Mouse (Mus musculus) neural tube, embryonic 13.5 days (tissue): ENCODE results near the gene Arfgap3. TPM values are rescaled to one million over a fixed set of nuclear protein-coding genes. Genes with fewer than 3 reads are reported as not detected.
"Not testable (repeated sequence)": the region's sequence is repeated elsewhere in the genome, so short reads cannot be mapped to it uniquely, and the experiment has no call there.

Experiments used
- ATAC-seq: fragments of 200-750 bp; cut with Nextera tagmentation; 2 replicates; pipeline ENCODE4 v1.8.0; 2017; ENCODE audit warnings: low read depth, mild to moderate bottlenecking, moderate TSS enrichment, moderate library complexity
- H3K27ac ChIP-seq: fragments of 300-500 bp; sonication (generic); replicated peaks from 2 replicates; pipeline ENCODE4 v1.5.1; 2015; ENCODE audit warnings: moderate library complexity, mild to moderate bottlenecking, inconsistent platforms
- H3K27me3 ChIP-seq: fragments of 300-500 bp; sonication (generic); 2 replicates; pipeline ENCODE4 v1.6.1; 2015; ENCODE audit warnings: mild to moderate bottlenecking, inconsistent platforms
- H3K36me3 ChIP-seq: fragments of 300-500 bp; sonication (generic); 2 replicates; pipeline ENCODE4 v1.6.1; 2015; ENCODE audit warnings: mild to moderate bottlenecking, inconsistent platforms
- H3K4me1 ChIP-seq: fragments of 300-500 bp; sonication (generic); replicated peaks from 2 replicates; pipeline ENCODE4 v1.6.1; 2015; ENCODE audit warnings: inconsistent platforms
- H3K4me2 ChIP-seq: fragments of 300-500 bp; sonication (generic); 2 replicates; pipeline ENCODE4 v1.6.1; 2015; ENCODE audit warnings: inconsistent platforms, mild to moderate bottlenecking, moderate library complexity
- H3K4me3 ChIP-seq: fragments of 300-500 bp; sonication (generic); 2 replicates; pipeline ENCODE4 v1.5.1; 2015; ENCODE audit warnings: mild to moderate bottlenecking, inconsistent platforms
- H3K9ac ChIP-seq: fragments of 300-500 bp; sonication (generic); 2 replicates; pipeline ENCODE4 v1.6.1; 2015; ENCODE audit warnings: moderate library complexity, mild to moderate bottlenecking, inconsistent platforms
- H3K9me3 ChIP-seq: fragments of 300-500 bp; sonication (generic); 2 replicates; pipeline ENCODE4 v1.6.1; 2016; ENCODE audit warnings: inconsistent platforms
- WGBS: fragments of 180-500 bp; shearing (Covaris S2); methylation state at CpG from one replicate; pipeline ENCODE4 v1.1.7; 2015; 5-methylcytosine and 5-hydroxymethylcytosine counted together
- polyA plus RNA-seq: library from polyadenylated mRNA; unstranded; fragments of >200 nt; fragmentation: Nextera tagmentation; extraction: Ambion mirVana; gene quantifications from 2 replicates; pipeline ENCODE4 v1.2.1, GENCODE M21; 2015

Arfgap3 gene
- polyA plus RNA-seq, 1 experiment from 2014 or later = 39.6 TPM

GRCm38 (mm10) chr15:83292261-83293056, 57.6 kb downstream of the Arfgap3 start:
- WGBS = 80% methylated on average over 13 of the region's 13 CpGs
- Histone ChIP-seq H3K27me3 (no peaks in the 10 kb centered on the region), H3K9me3 (no peaks in the 10 kb centered on the region), H3K4me1 (0 out of 2 replicates have a peak, but pooled peaks cover 3% of the 10 kb centered on the region), H3K4me3 (no peak overlapping the region), H3K4me2 (no peak overlapping the region), H3K9ac (no peak overlapping the region), H3K36me3 (no peaks in the 10 kb centered on the region), H3K27ac (no peak overlapping the region)
- no peak for ATAC-seq

- 0 out of 2 replicates have a peak, but pooled peaks cover 4% of the 10 kb centered on the region for H3K9me3 ChIP-seq
- no peak overlapping the region for H3K27ac ChIP-seq
- no peaks in the 10 kb centered on the region for H3K4me1 ChIP-seq
These were observed 59.1 kb downstream of the Arfgap3 start for GRCm38 (mm10) chr15:83290899-83291298.

GRCm38 (mm10) chr15:83284828-83285227, 65.2 kb downstream of the Arfgap3 start:
- no peak overlapping the region for H3K9ac ChIP-seq
- no peak overlapping the region for H3K27ac ChIP-seq
- no peaks in the 10 kb centered on the region for H3K27me3 ChIP-seq
- no peak for ATAC-seq
- no peak overlapping the region for H3K4me3 ChIP-seq
- no peaks in the 10 kb centered on the region for H3K36me3 ChIP-seq
- WGBS = 83% methylated on average over 8 of the region's 8 CpGs
- no peak overlapping the region for H3K4me2 ChIP-seq
- 0 out of 2 replicates have a peak, but pooled peaks cover 4% of the 10 kb centered on the region for H3K9me3 ChIP-seq
- H3K4me1 ChIP-seq = no peaks in the 10 kb centered on the region

More at GRCm38 (mm10) chr15:83290899-83291298, 59.1 kb downstream of the Arfgap3 start:
- ATAC-seq = no peak
- H3K4me3 ChIP-seq = no peak overlapping the region
- no peak overlapping the region for H3K9ac ChIP-seq
- H3K27me3 ChIP-seq = no peaks in the 10 kb centered on the region
- H3K36me3 ChIP-seq = no peaks in the 10 kb centered on the region
- H3K4me2 ChIP-seq = no peak overlapping the region
- WGBS = 87% methylated on average over 2 of the region's 2 CpGs

- no peak overlapping the region for H3K9ac ChIP-seq
- no peaks in the 10 kb centered on the region for H3K36me3 ChIP-seq
- 71% methylated on average over 5 of the region's 5 CpGs for WGBS
- ATAC-seq = no peak
- no peaks in the 10 kb centered on the region for H3K27me3 ChIP-seq
- no peak overlapping the region for H3K27ac ChIP-seq
- no peaks in the 10 kb centered on the region for H3K4me1 ChIP-seq
- H3K4me2 ChIP-seq = no peak overlapping the region
- H3K9me3 ChIP-seq = 0 out of 2 replicates have a peak, but pooled peaks cover 4% of the 10 kb centered on the region
- H3K4me3 ChIP-seq = no peak overlapping the region
These were observed 67.7 kb downstream of the Arfgap3 start for GRCm38 (mm10) chr15:83282397-83282796.

- H3K9ac ChIP-seq = no peak overlapping the region
- no peak overlapping the region for H3K27ac ChIP-seq
- H3K9me3 ChIP-seq = 0 out of 2 replicates have a peak, but pooled peaks cover 1% of the 10 kb centered on the region
- H3K4me2 ChIP-seq = no peak overlapping the region
- ATAC-seq = no peak
- 76% methylated on average over 11 of the region's 11 CpGs for WGBS
- H3K4me3 ChIP-seq = no peak overlapping the region
- no peaks in the 10 kb centered on the region for H3K27me3 ChIP-seq
- no peaks in the 10 kb centered on the region for H3K4me1 ChIP-seq
- H3K36me3 ChIP-seq = no peaks in the 10 kb centered on the region
These were observed 68.7 kb downstream of the Arfgap3 start for GRCm38 (mm10) chr15:83281303-83281702.

- 88% methylated on average over 5 of the region's 5 CpGs for WGBS
- H3K36me3 ChIP-seq = no peaks in the 10 kb centered on the region
These were observed 71.5 kb downstream of the Arfgap3 start for GRCm38 (mm10) chr15:83278579-83278978.

GRCm38 (mm10) chr15:83277451-83277850, 72.6 kb downstream of the Arfgap3 start:
- 89% methylated on average over 4 of the region's 4 CpGs for WGBS
- ATAC-seq = no peak
- no peak overlapping the region for H3K27ac ChIP-seq

More at GRCm38 (mm10) chr15:83278579-83278978, 71.5 kb downstream of the Arfgap3 start:
- no peak overlapping the region for H3K4me3 ChIP-seq
- ATAC-seq = no peak
- no peak overlapping the region for H3K27ac ChIP-seq
- no peak overlapping the region for H3K4me2 ChIP-seq
- no peak overlapping the region for H3K9ac ChIP-seq
- H3K27me3 ChIP-seq = no peaks in the 10 kb centered on the region
- H3K9me3 ChIP-seq = no peaks in the 10 kb centered on the region
- H3K4me1 ChIP-seq = no peaks in the 10 kb centered on the region

GRCm38 (mm10) chr15:83274237-83274636, 75.8 kb downstream of the Arfgap3 start:
- H3K4me3 ChIP-seq, ATAC-seq: not testable (repeated sequence)

More at GRCm38 (mm10) chr15:83277451-83277850, 72.6 kb downstream of the Arfgap3 start:
- Histone ChIP-seq H3K9me3 (no peaks in the 10 kb centered on the region), H3K27me3 (no peaks in the 10 kb centered on the region), H3K9ac (no peak overlapping the region), H3K4me2 (no peak overlapping the region), H3K4me1 (no peaks in the 10 kb centered on the region), H3K36me3 (no peaks in the 10 kb centered on the region), H3K4me3 (no peak overlapping the region)

GRCm38 (mm10) chr15:83273017-83273416, 77.0 kb downstream of the Arfgap3 start:
- H3K4me2 ChIP-seq = no peak overlapping the region
- no peaks in the 10 kb centered on the region for H3K36me3 ChIP-seq
- H3K9ac ChIP-seq = no peak overlapping the region
- no peak overlapping the region for H3K4me3 ChIP-seq
- WGBS = 91% methylated on average over 2 of the region's 2 CpGs
- H3K27ac ChIP-seq = no peak overlapping the region
- H3K9me3 ChIP-seq = no peaks in the 10 kb centered on the region
- no peak for ATAC-seq
- no peaks in the 10 kb centered on the region for H3K27me3 ChIP-seq
- no peaks in the 10 kb centered on the region for H3K4me1 ChIP-seq

More at GRCm38 (mm10) chr15:83274237-83274636, 75.8 kb downstream of the Arfgap3 start:
- not testable (repeated sequence) for H3K27ac ChIP-seq, H3K27me3 ChIP-seq, H3K4me2 ChIP-seq, H3K4me1 ChIP-seq, H3K9ac ChIP-seq, H3K36me3 ChIP-seq, H3K9me3 ChIP-seq

- not testable (repeated sequence) for H3K9ac ChIP-seq, H3K27ac ChIP-seq, ATAC-seq, H3K27me3 ChIP-seq, H3K4me3 ChIP-seq, H3K36me3 ChIP-seq, H3K4me2 ChIP-seq, H3K9me3 ChIP-seq, H3K4me1 ChIP-seq
- WGBS = 39% methylated on average over 9 of the region's 9 CpGs
These were observed 78.8 kb downstream of the Arfgap3 start for GRCm38 (mm10) chr15:83271221-83271620.

GRCm38 (mm10) chr15:83269985-83270384, 80.1 kb downstream of the Arfgap3 start:
- 86% methylated on average over 6 of the region's 6 CpGs for WGBS
- not testable (repeated sequence) for H3K27ac ChIP-seq, H3K4me2 ChIP-seq, ATAC-seq, H3K9ac ChIP-seq, H3K4me3 ChIP-seq, H3K36me3 ChIP-seq, H3K9me3 ChIP-seq, H3K4me1 ChIP-seq, H3K27me3 ChIP-seq

GRCm38 (mm10) chr15:83268428-83268827, 81.6 kb downstream of the Arfgap3 start:
- H3K4me2 ChIP-seq, H3K36me3 ChIP-seq, H3K4me1 ChIP-seq, H3K9ac ChIP-seq, ATAC-seq, H3K9me3 ChIP-seq, H3K27ac ChIP-seq, H3K4me3 ChIP-seq, H3K27me3 ChIP-seq: not testable (repeated sequence)
- 70% methylated on average over 7 of the region's 7 CpGs for WGBS
